Mouse (Mus musculus) lung, postnatal 10 days (tissue): Measurements from ENCODE around the gene Lrrc37a.
"Not testable (repeated sequence)": the region's sequence is repeated elsewhere in the genome, so short reads cannot be mapped to it uniquely, and the experiment has no call there.

Experiments
- DNase-seq: peaks from one replicate; pipeline ENCODE4 v3.0.0; 2021

The Lrrc37a gene

GRCm38 (mm10) chr11:103504497-103504896 lies at the start of gene Lrrc37a:
Gene Lrrc37a (minus strand): TSS chr11:103504597.
- no peak for DNase-seq

DNA sequence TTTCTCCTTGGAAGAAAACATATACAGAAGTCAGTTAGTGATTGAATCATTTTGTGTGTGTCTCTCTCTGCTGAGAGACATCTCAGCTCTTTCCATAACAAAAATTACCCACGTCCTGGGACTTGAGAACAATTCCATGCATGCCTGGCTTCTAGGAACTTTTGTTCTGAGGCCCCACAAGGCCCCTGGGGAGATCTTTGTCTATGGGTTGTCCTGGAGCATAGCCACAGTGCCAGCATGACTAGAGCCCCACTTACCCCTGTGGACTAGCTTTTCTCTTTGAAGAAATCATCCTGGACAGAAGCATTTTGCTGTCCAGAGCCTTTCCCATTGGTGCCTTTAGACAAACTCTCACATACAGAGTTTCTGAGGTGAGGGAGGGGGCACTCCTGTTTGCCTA lies 30.6 kb upstream of the Lrrc37a start:
- not testable (repeated sequence) for DNase-seq

DNA sequence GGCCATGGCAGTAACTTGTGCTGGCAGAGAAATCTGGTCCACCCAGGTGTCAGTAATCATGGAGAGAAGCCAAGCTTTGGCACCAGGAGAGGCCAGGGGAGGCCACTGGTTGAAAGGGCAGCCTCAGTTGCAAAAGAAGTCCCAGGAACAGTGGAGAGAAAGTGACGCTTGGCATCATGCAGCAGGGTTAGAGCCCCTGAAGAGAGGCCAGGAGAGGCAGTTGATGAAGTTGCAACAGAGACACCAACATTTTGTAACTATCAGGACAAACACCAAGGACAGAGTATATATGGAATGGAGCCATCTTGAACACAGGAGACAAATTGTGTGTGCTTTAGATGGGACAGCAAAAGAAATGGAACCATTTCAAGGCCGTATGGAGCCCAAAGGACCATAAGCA lies 7.7 kb upstream of the Lrrc37a start:
- DNase-seq, result no peak

DNA sequence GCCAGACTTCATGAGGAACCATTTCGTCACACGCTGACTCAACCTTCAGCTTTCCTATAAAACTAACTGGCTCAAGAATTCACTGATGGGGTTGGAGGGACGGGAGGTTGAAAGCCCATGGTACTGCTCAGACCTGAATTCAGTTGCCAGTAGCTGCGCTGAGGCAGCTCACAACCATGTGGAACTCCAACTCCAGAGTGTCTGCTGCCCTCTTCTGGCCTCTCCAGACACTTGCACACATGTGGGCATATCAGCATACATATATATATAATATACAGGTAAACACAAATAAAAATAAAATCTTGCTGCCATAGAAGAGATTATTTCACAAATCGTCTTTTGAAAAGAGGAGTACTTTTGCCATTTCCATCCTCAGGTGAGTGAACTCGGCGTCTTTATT lies 40.0 kb downstream of the Lrrc37a start:
- DNase-seq, result peak; percentile 6

- not testable (repeated sequence) for DNase-seq
Measured at GRCm38 (mm10) chr11:103451105-103451504, 53.3 kb downstream of the Lrrc37a start.

- DNase-seq, result not testable (repeated sequence)
Measured at GRCm38 (mm10) chr11:103449721-103450120, 54.7 kb downstream of the Lrrc37a start.

DNA sequence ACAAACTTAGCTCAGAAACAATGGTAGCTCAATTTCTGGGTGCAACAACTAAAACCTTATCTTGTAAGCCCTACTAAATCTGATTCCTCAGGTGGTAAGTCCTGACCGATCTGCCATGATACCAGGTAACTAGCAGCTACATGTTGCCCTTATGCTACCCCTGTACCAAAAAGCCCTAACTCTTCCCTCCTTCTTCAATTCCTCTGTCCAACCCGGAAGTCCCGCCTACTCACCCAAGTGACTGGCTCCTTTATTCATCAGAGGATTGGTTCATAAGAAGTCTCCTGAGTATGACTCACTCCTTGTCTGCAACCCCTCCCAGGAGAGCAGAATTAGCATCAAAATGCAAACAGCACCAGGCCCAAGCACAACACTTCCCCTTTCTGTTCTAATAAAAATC lies 60.7 kb downstream of the Lrrc37a start:
- no peak for DNase-seq

DNA sequence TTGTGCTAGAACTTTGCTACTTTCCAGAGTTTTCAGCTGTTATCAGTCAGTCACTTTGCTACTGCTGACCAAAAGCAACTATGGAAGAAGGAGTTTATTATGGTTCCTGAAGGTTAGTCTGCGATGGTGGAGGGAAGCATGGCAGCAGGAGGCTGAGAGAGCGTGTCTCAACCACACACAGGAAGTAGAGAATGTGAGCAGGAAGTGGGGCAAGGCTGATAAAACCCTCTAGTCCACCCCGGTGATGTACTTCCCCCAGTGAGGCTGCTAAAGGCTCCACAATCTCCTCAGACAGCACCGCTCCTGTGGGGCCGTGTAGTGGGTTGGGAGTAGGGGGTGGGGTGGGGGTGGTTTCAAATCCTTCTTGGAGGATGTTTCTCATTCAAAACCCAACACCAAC lies 68.1 kb downstream of the Lrrc37a start:
- no peak for DNase-seq

DNA sequence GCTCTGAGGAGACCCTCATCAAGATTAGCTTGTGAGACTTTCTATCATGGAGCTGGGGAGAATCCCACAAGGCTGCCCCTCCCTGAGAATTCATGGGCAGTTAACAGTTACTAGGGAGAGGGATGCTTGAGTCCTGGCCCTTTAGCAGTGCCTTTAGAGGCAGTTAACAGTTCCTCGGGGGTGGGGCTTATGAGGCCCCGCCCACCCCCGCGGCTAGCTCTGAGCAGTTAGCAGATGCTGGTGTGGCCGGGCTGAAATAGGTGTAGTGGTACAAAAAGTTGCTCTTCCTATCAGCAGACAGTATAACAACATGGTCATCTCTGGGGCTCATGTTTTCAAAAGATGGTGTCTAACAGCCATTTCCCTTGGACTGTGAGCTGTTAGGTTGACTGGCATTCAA lies 79.4 kb downstream of the Lrrc37a start:
- peak; percentile 8 for DNase-seq

- no peak for DNase-seq
Measured at GRCm38 (mm10) chr11:103419667-103420066, 84.7 kb downstream of the Lrrc37a start.

- no peak for DNase-seq
Measured at GRCm38 (mm10) chr11:103419226-103419625, 85.2 kb downstream of the Lrrc37a start.

GRCm38 (mm10) chr11:103413516-103413915 lies 90.9 kb downstream of the Lrrc37a start:
- DNase-seq, result no peak

- peak; percentile 54 for DNase-seq
Measured at GRCm38 (mm10) chr11:103412950-103413423, 91.4 kb downstream of the Lrrc37a start.

DNA sequence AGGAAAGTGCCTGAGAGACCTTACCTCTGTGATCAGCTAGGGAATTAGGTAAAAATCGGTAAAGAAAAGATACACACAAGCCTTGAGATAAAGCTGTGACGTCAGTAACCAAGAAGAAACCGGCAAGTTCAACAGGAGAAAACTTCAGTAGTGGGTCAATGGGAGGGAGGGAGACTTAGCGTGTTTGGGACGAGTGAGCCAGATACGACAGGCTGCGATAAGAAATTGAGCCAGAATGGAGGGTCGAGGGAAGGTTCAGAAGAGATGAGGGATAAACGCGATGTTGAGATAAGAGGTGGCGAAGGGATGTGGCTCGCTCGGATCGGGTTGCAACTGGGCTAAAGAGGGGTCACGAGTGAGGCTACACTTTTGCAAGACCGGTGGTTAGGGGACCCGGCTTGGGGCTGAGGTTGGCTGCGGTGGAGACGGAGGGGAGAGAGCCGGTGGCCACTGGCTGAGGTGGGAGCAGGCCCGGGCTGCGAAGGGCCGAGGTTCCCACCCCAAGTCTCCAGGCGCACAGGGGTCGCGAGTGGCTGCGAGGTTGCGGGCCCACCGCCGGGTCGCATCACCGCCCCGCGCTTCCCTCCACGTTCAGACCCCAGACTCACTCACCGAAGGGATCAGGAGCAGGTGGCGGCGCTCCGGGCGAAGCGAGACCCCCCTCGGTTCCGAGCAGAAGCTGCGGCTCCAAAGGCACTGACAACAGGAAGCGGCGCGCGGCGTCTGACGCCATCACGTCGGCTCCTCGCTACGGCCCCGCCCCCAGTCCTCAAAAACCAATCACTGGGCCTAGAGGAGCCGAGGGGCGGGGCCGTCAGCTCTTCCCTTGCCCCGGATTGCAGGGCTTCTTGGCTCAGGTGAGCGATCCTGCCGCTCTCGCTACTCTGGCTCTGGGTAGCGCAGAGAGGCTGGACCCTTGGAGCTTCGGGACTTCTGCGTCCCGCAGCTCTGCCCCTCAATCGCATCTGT lies 92.1 kb downstream of the Lrrc37a start, which contains the start of gene Plekhm1:
Plekhm1 (minus strand) TSS at position 707 of the 969 bp plus-strand sequence.
- DNase-seq, result peak; percentile 97

DNA sequence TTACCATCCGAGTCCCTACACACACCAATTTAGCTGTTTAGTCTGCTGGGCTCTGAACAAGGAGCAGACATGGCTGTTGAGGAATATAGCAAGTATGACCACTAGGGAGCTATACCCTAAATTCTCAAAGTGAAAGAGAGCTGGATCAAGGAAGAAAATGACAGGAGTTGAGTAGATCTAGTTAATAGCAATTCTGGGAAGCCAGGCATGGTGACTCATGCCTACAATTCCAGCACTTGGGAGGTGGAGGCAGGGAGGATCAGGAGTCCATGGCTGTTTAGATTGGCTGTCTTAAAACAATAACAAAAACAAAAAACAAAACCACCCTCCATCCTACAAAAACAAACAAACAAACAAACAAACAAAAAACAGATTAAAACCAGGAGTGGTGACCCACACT lies 93.1 kb downstream of the Lrrc37a start:
- no peak for DNase-seq

DNA sequence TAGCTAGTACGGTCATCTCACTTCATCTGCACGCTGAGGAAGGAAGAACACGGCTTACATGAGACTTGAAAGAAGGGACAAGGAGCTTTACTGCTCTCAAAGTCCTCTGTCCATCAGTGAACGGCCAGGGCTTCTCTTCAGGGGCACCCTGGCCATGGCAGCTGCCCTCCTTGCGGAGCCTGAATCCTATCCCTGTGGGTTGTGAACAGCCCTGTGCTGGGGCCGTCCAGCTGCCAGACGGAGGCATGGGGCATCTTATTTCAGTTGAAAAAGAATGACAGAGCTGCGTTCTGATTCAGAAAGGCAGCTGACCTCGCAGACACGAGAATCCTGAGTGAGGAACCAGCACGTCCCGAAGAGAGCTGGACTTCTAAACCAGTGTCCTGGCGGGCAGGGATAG lies 95.5 kb downstream of the Lrrc37a start:
- DNase-seq, result no peak

DNA sequence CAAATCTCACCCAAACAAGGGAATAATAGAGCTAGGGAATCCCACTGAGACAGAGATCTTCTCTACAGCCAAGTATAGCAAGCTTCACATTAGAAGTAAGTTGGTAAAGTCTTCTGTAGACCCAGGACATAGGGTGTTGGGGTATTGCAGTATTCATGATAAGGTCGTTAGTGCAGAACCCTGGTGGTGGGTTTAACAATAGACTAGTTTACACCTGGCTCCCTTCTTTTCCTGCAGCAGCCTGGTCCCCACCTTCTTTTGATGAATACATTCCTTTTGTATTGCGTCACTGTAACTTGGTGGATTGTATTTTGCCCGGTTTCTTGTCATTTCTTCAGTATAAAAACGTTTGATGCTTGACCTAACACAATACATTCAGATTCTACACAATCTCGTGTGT lies 97.3 kb downstream of the Lrrc37a start:
- DNase-seq, result not testable (repeated sequence)

DNA sequence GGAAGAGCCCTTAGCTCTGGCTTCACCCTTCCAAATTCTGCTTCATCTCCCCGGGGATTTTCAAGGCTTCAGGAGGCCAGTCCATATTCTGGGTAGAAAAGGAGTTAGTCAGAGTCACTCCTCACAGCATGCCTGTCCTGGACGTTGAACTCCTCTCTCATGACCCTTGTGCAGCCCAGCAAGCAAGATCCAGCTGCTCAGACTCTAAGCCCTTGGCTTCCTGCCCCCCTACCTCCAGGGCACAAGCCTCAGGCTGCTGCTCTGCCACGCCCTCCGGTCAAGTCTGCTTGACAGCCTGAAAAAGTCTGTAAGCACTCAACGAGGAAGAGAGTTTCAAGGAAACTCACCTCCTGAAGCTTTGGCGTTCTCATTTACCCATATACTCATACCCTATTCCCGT lies 97.8 kb downstream of the Lrrc37a start:
- peak; percentile 73 for DNase-seq

DNA sequence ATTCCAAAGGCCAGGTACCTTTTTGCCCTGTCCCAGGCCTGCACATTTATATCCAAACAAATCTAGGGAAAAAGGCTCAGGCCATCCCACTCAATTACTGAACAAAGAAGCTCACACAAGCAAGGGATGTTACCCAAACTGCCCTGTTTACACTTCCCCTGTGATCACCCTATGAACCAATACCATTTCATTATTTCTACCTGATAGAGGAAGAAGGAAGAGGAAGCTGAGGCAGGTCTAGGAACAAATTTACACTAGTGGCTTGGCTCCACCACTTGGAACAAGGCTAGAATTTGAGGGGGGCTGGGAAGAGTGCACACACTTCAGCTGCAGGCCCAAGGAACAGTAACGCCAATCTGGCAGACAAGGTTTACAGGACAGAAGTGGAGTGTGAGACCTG lies 98.6 kb downstream of the Lrrc37a start:
- DNase-seq, result no peak

DNA sequence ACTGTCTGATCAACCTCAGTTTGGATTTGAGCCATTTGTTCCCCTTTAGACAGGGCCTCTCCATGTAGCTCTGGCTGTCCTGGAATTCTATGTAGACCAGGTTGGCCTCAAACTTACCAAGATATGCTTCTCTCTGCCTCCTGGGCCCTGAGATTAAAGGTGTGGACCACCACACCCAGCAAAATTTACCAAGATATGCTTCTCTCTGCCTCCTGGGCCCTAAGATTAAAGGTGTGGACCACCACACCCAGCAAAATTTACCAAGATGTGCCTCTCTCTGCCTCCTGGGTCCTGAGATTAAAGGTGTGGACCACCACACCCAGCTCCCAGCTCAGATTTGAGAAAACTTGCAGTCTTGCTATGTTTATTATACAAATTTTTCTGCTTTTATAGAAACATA lies 99.8 kb downstream of the Lrrc37a start:
- DNase-seq, result no peak

GRCm38 (mm10) chr11:103403776-103404175 lies 100.6 kb downstream of the Lrrc37a start:
- DNase-seq, result no peak

- no peak for DNase-seq
Measured at GRCm38 (mm10) chr11:103402738-103403137, 101.7 kb downstream of the Lrrc37a start.

DNA sequence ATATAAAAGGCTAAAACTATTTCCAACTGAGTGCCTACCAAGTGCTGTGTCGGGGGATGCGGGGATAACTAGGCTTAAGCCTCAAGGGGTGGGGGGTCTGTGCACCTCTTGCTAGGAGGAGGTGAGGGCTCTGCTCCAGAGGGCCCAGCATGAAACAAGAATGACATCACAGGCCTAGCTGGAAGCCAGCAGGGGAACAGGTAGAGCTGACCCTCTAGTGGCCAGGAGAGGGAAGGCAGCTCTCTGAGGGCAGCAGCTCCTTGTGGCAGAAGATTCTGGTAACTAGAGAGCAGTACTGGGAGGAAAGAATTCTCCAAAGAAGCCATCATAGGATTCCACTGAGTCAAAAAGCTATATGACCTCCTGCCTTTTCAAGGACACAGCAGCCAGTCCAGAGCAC lies 102.2 kb downstream of the Lrrc37a start:
- peak; percentile 72 for DNase-seq
